Mouse (Mus musculus): ENCODE measurements around the gene Psmb2. TPM values are rescaled to one million over a fixed set of nuclear protein-coding genes. Genes with fewer than 3 reads are reported as not detected.

Gene Psmb2
- polyA plus RNA-seq (2012; ENCODE audit: insufficient read depth, insufficient read length, missing spikeins), result 262 and 284 TPM in 2 replicates

DNA sequence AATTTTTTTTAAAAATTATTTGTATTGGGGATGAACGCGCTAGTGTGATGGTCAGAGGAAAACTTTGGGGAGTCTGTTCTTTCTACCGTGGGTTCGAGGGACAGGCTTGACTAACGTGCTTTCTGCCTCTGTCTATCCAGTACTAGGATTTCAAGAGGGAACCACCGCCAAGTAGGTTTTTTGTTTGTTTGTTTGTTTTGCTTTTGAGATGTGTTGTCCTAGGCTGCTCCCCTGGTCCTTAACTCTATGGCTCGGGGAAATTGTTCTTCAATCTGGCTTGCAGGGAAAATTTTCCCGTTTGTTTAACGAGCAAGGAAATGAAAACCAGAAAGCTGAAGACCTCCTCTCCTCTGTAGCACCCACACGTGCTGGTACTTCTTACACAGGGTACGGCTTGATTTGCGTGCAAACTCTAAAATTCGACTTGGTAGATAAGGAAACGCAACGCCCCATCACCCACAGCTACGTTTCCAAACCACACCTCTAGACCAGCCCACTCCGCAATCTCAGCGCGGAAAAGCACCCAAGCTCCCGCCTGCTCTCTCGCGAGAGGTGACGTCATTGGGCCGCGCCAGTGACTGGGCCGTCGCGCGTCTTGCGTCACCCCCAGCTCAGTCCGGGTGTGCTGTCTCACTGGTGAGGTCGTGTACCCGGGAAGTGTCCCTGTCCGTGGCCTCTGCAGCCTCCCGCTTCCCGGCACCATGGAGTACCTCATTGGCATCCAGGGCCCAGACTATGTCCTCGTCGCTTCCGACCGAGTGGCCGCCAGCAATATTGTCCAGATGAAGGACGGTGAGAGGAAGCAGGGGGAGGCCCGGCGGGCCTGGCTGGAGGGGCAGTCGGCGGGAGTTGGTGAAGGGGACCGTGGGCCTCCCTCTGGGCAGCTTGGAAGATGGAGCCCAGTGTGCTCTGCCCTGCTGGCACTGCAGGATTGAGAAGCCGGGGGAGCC is at the start of gene Psmb2:
TSS of gene Psmb2 (plus strand) at position 577 of the 950 bp plus-strand sequence.
- Histone ChIP-seq H3K4me1 (ENCODE audit: control insufficient read depth, insufficient read depth, insufficient read length, low read length) (peaks cover 6% of the 10 kb centered on the region; the same call in 1 of the 2 replicates), H3K27ac (replicated peaks; ENCODE audit: low read depth, low read length) (peak within 1 kb of the TSS; percentile 85), H3K4me3 (ENCODE audit: insufficient read depth, low read depth, low read length) (peak within 1 kb of the TSS; percentile 88)

DNA sequence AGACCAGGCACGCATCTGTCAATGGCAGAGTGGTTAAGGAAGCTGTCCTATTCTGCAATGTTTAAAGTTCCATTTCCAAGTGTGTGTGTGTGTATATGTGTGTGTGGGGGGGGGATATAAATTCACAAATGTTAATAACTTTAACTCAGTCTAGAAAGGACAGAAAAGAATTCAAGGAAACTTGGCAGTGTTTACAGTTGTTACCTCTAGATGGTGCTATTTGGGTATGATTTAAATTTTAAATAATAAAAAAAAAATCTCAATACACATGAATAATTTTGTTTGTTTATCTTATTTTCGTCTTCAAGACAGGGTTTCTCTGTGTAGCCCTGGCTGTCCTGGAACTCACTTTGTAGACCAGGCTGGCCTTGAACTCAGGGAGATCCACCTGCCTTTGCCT is 45.5 kb upstream of the Psmb2 start:
- no peak overlapping the region for H3K27ac ChIP-seq (replicated peaks; ENCODE audit: low read depth, low read length)
- no peaks in the 10 kb centered on the region; the same call in 1 of the 2 replicates for H3K4me1 ChIP-seq (ENCODE audit: control insufficient read depth, insufficient read depth, insufficient read length, low read length)
- H3K4me3 ChIP-seq (ENCODE audit: insufficient read depth, low read depth, low read length), result no peak overlapping the region

DNA sequence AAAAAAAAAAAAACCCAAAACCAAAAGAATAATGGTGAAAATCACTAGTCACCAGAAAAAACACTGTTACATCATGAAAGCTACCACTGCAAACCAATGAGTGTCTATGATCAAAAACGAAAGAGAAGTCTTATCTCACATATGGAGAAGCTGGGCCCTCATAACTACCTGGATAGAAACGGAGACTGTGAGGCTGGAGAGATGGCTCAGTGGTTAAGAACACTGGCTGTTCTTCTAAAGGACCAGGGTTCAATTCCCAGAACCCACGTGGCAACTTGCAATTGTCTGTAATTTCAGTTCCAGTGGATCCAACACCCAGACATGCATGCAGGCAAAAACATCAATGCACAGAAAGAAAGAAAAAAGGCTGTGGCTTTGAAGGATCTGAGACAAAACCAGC is 44.8 kb upstream of the Psmb2 start:
- Histone ChIP-seq H3K27ac (replicated peaks; ENCODE audit: low read depth, low read length) (no peak overlapping the region), H3K4me3 (ENCODE audit: insufficient read depth, low read depth, low read length) (no peak overlapping the region), H3K4me1 (ENCODE audit: control insufficient read depth, insufficient read depth, insufficient read length, low read length) (no peaks in the 10 kb centered on the region; the same call in 1 of the 2 replicates)

DNA sequence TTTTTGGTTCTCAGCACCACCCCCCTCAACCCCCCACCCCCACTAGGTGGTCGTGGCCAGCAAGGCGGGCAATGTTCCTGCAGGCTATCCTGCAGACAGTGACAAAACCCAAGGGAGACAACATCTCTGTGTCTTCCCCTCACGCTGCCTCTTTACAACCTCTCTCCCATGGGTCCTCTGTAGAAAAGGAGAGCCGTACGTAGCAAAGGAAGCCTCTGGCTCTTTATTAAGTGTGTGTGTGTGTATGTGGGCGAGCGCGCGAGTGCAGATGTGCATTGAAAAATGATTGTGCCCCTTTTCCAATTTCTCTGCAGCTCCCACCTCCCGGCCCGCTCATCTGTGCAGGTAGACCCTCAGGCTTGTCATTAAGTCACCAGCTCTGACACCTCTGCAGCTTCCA is 41.1 kb upstream of the Psmb2 start:
- H3K4me3 ChIP-seq (ENCODE audit: insufficient read depth, low read depth, low read length), result no peak overlapping the region
- H3K4me1 ChIP-seq (ENCODE audit: control insufficient read depth, insufficient read depth, insufficient read length, low read length), result no peaks in the 10 kb centered on the region
- no peak overlapping the region for H3K27ac ChIP-seq (replicated peaks; ENCODE audit: low read depth, low read length)

DNA sequence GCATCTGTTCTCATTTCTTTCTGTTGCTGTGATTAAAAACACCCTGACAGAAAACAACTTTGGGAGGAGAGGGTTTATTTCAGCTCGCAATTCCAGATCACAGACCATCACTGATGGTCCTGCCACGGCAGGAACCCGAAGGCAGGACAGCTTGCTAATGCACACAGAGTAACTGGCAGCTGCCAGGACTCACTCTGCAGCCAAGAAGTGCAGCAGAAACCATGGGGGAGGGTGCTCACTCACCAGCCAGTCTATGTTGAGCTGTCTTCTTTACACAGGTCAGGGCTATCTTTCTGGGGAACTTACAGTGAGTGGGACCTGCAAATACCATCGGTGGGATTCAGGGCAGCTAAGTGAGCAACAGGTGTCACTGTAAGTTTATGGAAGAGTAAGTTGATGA is 40.0 kb upstream of the Psmb2 start:
- H3K4me3 ChIP-seq (ENCODE audit: insufficient read depth, low read depth, low read length), result no peak overlapping the region
- H3K27ac ChIP-seq (replicated peaks; ENCODE audit: low read depth, low read length), result no peak overlapping the region
- H3K4me1 ChIP-seq (ENCODE audit: control insufficient read depth, insufficient read depth, insufficient read length, low read length), result no peaks in the 10 kb centered on the region

DNA sequence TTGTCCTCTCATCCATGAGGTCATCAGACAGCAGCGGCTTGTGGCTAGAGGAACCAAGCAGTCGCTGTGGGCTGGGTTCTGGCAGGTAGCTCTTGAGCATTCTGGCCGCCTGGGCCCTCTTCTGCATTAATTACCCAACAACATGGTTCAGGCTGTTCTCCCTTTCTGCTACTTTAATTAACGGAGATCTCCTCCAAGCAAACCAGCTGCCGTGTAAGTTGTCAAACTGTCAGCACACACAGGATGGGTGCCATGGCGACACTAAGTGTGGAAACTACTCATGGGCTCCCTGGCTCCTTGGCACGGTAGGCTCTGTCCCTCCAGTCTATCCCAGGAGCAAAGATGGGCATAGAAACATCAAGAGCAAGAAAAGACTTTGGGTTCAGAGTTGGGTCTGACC is 38.1 kb upstream of the Psmb2 start:
- no peak overlapping the region for H3K4me3 ChIP-seq (ENCODE audit: insufficient read depth, low read depth, low read length)
- no peaks in the 10 kb centered on the region for H3K4me1 ChIP-seq (ENCODE audit: control insufficient read depth, insufficient read depth, insufficient read length, low read length)
- no peak overlapping the region for H3K27ac ChIP-seq (replicated peaks; ENCODE audit: low read depth, low read length)

DNA sequence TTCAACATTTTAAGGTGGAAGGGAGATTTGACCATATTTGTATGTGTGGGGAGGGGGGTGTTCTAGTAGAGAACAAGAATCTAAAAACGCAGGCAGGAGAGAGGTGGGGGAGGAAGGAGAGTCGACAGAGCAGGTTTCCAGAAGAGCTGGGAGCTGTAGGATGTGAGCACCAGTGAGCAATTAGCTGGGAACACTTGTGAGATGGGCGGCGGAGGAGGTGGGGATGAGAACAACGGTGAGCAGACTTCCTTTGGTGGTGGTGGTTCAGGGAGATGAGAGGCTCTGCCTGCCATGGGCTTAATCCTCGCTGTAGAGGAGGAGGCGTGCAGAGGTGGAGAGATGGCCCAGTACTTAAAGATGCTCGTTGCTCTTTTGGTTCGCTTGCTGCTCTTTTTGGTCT is 35.5 kb upstream of the Psmb2 start:
- Histone ChIP-seq H3K4me1 (ENCODE audit: control insufficient read depth, insufficient read depth, insufficient read length, low read length) (no peaks in the 10 kb centered on the region), H3K4me3 (ENCODE audit: insufficient read depth, low read depth, low read length) (no peak overlapping the region), H3K27ac (replicated peaks; ENCODE audit: low read depth, low read length) (no peak overlapping the region)

DNA sequence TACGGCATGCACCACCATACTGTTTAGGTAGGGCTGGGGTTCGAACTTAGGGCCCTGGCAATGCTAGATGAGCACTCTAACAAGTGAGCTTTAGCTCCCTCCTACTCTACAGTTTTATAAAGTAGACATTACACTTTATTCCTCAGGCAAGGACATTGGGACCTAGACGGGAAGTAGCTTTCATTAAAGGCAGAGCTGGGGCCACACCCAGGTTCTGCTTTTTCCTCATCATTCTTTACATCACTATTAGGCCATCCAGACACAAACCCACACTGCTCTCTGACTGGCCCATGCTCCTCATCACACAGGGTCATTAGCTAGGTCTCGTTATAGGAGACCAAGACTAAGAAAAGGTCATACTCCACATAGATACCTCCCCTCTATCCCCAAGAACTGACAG is 33.6 kb upstream of the Psmb2 start:
- Histone ChIP-seq H3K4me3 (ENCODE audit: insufficient read depth, low read depth, low read length) (no peak overlapping the region), H3K4me1 (ENCODE audit: control insufficient read depth, insufficient read depth, insufficient read length, low read length) (no peaks in the 10 kb centered on the region), H3K27ac (replicated peaks; ENCODE audit: low read depth, low read length) (no peak overlapping the region)

DNA sequence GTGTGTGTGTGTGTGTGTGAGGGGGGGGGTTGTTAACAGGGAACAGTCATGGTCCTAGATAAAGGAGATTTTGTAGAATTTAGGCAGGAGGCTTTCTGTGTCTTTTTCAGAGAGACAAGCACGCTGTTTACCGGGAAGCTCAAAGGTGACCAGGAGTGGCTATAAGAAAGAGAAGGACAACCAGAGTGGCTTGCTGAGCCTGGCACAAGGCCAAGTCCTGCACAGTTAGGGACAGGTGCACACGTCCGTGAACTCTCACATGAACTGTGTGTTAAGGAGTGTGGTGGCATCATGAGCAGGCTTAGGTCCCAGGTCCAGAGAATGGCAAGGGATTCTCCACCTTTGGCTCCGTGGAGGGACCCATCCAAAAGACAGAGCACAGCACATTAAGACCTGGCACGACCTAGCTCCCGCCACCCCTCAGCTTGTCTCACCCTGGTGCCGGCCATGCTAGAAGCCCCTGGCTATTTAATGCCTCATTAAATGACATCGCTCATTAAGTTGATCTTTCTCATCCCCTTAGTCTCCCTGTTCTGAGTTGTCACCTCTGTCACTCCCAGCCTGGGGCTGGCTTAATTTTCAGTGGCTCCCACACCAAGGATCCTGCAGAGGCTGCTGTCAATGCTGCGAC is 33.0 kb upstream of the Psmb2 start:
- Histone ChIP-seq H3K4me1 (ENCODE audit: control insufficient read depth, insufficient read depth, insufficient read length, low read length) (no peaks in the 10 kb centered on the region), H3K27ac (replicated peaks; ENCODE audit: low read depth, low read length) (no peak overlapping the region), H3K4me3 (ENCODE audit: insufficient read depth, low read depth, low read length) (no peak overlapping the region)

DNA sequence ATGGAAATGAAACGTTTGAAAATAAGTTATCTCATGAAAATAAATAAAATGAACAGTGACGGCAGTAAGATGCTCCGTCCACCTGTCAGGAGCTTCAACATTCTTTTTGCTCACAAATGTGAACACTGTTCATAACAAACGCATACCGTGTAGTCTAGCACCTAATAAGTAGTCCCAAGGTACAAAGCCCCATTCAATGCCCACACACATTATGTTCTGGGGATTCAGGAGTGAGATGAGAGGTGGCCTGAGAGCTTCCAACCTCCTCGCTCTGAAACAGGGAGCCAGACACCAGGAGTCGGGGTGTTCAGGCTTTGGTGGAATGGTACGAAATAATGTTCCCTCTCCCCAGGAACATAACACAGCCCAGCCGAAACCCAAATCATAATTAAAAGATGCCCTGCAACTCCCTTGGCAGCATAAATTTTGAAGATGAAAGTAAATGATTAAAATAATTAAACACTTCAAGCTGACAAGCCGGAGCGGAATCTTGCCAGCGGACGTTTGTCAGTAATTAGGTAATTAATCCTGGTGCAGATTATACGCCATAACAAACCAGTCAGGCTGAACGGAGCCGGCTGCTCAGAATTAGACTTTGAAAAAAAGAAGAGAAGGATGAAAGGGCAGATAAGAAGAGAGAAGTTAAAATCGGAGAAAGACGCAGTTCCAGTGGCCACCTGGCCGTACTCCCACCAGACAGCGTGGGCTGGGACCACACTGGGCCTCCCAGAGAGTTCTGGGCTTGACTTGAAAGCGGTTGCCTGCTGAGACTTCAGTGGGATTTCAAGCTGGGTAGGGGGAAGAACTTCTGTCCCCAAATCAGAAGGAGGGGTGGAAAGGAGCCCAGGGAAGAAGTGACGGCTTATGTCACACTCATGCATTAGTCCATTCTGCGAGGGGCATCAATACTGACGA is 29.2 kb upstream of the Psmb2 start:
- H3K27ac ChIP-seq (replicated peaks; ENCODE audit: low read depth, low read length), result no peak overlapping the region

DNA sequence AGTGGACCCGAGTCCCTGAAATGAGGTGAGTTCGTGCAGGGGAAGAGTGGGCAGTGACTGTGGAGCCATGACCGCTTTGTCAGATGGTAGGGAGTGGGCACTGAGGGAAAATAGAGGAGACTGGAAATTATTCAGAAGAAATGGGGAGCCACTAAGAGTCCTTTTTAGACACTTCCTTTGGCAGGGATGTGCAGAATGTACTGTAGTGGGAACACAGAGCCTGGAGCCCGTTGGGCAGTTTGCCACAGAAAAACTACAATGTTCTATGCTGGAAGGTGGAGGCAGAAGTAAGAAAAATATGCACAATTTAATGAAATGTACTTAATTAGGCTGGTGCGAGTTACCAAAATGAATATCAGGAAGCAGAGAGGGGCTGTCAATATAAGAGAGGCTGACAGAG is 24.3 kb upstream of the Psmb2 start:
- H3K4me1 ChIP-seq (ENCODE audit: control insufficient read depth, insufficient read depth, insufficient read length, low read length), result no peaks in the 10 kb centered on the region
- H3K27ac ChIP-seq (replicated peaks; ENCODE audit: low read depth, low read length), result no peak overlapping the region
- H3K4me3 ChIP-seq (ENCODE audit: insufficient read depth, low read depth, low read length), result no peak overlapping the region

More for the DNA sequence above, 29.2 kb upstream of the Psmb2 start:
- Histone ChIP-seq H3K4me3 (ENCODE audit: insufficient read depth, low read depth, low read length) (no peak overlapping the region), H3K4me1 (ENCODE audit: control insufficient read depth, insufficient read depth, insufficient read length, low read length) (no peaks in the 10 kb centered on the region)

DNA sequence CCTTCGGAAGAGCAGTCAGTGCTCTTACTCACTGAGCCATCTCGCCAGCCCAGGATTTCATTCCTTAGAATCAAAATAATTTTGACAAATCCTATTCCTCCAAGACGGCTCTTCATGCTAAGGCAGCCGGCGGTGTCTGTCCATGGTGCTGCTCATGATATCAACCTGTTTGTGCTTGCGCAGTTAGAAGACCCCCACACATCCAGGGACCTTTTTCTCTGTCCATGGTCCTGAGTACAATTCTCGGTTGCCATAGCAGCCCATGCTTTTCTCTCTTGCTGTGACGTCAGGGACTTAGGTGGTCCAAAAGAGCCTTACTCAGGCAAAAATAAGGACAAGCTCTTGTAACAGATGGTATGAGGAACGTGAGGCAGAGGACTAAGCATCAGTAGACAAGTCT is 22.1 kb upstream of the Psmb2 start:
- no peaks in the 10 kb centered on the region for H3K4me1 ChIP-seq (ENCODE audit: control insufficient read depth, insufficient read depth, insufficient read length, low read length)

DNA sequence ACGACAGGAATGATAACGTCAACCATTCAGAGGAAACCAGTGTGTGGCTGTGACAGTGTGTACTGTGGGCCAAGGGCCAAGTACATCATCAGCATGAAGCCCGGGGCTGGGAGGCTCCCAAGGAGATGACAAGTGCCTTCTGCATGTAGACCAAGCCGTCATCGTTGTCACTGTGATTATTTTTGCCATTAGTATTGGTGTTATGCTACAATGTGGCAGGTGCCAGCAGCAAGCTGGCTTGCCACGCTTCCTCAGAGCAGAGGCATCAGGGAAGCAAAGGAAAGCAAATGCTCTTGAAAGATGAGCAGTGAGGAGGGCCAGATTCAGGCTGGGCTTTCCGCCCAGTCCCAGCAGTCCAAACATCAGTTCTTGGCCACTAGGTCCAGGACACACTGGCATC is 16.2 kb upstream of the Psmb2 start:
- Histone ChIP-seq H3K4me1 (ENCODE audit: control insufficient read depth, insufficient read depth, insufficient read length, low read length) (no peaks in the 10 kb centered on the region), H3K4me3 (ENCODE audit: insufficient read depth, low read depth, low read length) (no peak overlapping the region), H3K27ac (replicated peaks; ENCODE audit: low read depth, low read length) (no peak overlapping the region)

More for the DNA sequence above, 22.1 kb upstream of the Psmb2 start:
- Histone ChIP-seq H3K27ac (replicated peaks; ENCODE audit: low read depth, low read length) (no peak overlapping the region), H3K4me3 (ENCODE audit: insufficient read depth, low read depth, low read length) (no peak overlapping the region)

DNA sequence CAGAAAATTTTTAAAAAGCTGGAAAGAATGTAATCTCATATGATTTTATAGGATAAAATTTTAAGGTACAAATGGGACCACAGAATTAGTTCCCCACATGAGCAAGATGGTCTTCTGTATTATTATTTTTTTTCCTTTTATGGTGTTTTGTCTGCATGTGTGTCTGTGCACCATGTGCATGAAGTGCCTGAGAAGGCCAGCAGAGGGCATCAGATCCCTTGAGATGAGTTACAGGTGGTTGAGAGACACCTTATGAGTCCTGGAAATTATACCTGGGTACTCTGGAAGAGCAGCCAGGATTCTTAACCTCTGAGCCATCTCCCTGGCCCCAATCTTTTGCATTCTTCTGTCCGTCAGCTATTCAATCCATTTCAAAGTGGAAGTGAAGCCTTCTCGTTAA is 10.4 kb upstream of the Psmb2 start:
- H3K4me1 ChIP-seq (ENCODE audit: control insufficient read depth, insufficient read depth, insufficient read length, low read length), result no peaks in the 10 kb centered on the region
- H3K4me3 ChIP-seq (ENCODE audit: insufficient read depth, low read depth, low read length), result no peak overlapping the region
- no peak overlapping the region for H3K27ac ChIP-seq (replicated peaks; ENCODE audit: low read depth, low read length)

DNA sequence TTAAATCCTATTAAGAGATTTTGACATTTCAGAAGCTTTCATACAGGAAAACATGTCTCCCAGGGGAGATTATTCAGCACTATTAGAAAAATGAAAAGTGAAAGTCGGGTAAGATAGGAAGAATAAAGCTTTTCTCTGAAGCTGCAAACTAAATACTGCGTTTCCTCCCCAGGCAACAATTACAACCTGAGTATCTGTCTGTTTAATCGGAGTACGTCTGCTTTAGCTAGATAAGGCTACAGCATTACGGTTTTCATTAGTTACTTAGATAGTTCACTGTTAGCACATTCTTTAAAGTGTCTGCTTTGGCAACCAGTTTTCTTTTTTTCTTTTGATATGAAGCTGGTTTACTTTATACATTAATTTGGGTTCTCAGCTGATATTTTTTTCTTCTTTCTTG is 4.9 kb downstream of the Psmb2 start:
- H3K27ac ChIP-seq (replicated peaks; ENCODE audit: low read depth, low read length), result no peak overlapping the region
- no peak overlapping the region for H3K4me3 ChIP-seq (ENCODE audit: insufficient read depth, low read depth, low read length)
- H3K4me1 ChIP-seq (ENCODE audit: control insufficient read depth, insufficient read depth, insufficient read length, low read length), result peaks cover 6% of the 10 kb centered on the region; the same call in 1 of the 2 replicates

All from brown adipose tissue, adult 24 weeks (tissue).